Mouse (Mus musculus) spleen, adult 2 months (tissue): ENCODE data around the gene Iffo2.

Experiments used
- CTCF ChIP-seq: fragments of 200-500 bp; IDR thresholded peaks from 2 replicates; pipeline ENCODE4 v1.5.1; 2011; ENCODE audit warnings: mild to moderate bottlenecking, inconsistent platforms; ENCODE audit not compliant: insufficient read depth, insufficient read length, insufficient replicate concordance; ENCODE audit errors: extremely low read depth
- POLR2A ChIP-seq: fragments of 200-500 bp; IDR thresholded peaks from 2 replicates; pipeline ENCODE4 v1.6.1; 2011; ENCODE audit warnings: low read depth, low read length, inconsistent platforms

- no peak for TF ChIP-seq POLR2A
- TF ChIP-seq CTCF, result no peak
These were observed 84.3 kb downstream of the Iffo2 start for GRCm38 (mm10) chr4:139614524-139615260.
